Mouse (Mus musculus) MEL (cell line): ENCODE data around the gene Rhpn2. TPM values are rescaled to one million over a fixed set of nuclear protein-coding genes. Genes with fewer than 3 reads are reported as not detected.

ENCODE experiments used
- DNase-seq: peaks from one replicate; pipeline ENCODE4 v3.0.0; 2011; ENCODE audit warnings: low read depth, low spot score
- H3K27ac ChIP-seq: 2 replicates; pipeline ENCODE4 v1.5.1; 2012; ENCODE audit warnings: low read depth, mild to moderate bottlenecking, control low read depth, low read length, moderate library complexity; ENCODE audit not compliant: control insufficient read depth
- H3K27me3 ChIP-seq, 2 experiments: fragments of 150-350 bp in 1 of 2; sonication (generic) in 1 of 2; 2 replicates each; pipeline ENCODE4 v1.6.1; 2012; ENCODE audit warnings: low read length in 2 of 2, mild to moderate bottlenecking in 2 of 2, improper control_type of control experiment in 1 of 2, moderate library complexity in 1 of 2; ENCODE audit not compliant: insufficient read depth in 2 of 2, control insufficient read depth in 1 of 2
- H3K36me3 ChIP-seq, 2 experiments: 2 replicates each; pipeline ENCODE4 v1.6.1; 2012 to 2014; ENCODE audit warnings: low read length in 2 of 2, improper control_type of control experiment in 1 of 2, inconsistent platforms in 1 of 2, mild to moderate bottlenecking in 1 of 2; ENCODE audit not compliant: insufficient read depth in 2 of 2, control insufficient read depth in 1 of 2
- H3K4me1 ChIP-seq, 2 experiments: fragments of 150-350 bp in 1 of 2; sonication (generic) in 1 of 2; 2 replicates each; pipeline ENCODE4 v1.6.1; 2012; ENCODE audit warnings: low read length in 2 of 2, improper control_type of control experiment in 1 of 2, mild to moderate bottlenecking in 1 of 2; ENCODE audit not compliant: insufficient read depth in 2 of 2, control insufficient read depth in 1 of 2
- H3K4me3 ChIP-seq, 2 experiments: fragments of 150-350 bp in 1 of 2; sonication (generic) in 1 of 2; 2 replicates each; pipeline ENCODE4 v1.5.1; 2012; ENCODE audit warnings: low read depth in 2 of 2, low read length in 2 of 2, mild to moderate bottlenecking in 2 of 2, moderate library complexity in 2 of 2, control low read depth in 1 of 2, improper control_type of control experiment in 1 of 2; ENCODE audit not compliant: control insufficient read depth in 1 of 2, insufficient read depth in 1 of 2
- H3K79me2 ChIP-seq: 2 replicates; pipeline ENCODE4 v1.6.1; 2012; ENCODE audit warnings: mild to moderate bottlenecking, low read length, moderate library complexity; ENCODE audit not compliant: control insufficient read depth, poor library complexity, insufficient read depth
- H3K9ac ChIP-seq: 2 replicates; pipeline ENCODE4 v1.6.1; 2012; ENCODE audit warnings: low read depth, mild to moderate bottlenecking, control low read depth, low read length, moderate library complexity; ENCODE audit not compliant: control insufficient read depth, poor library complexity, severe bottlenecking
- H3K9me3 ChIP-seq: fragments of 150-350 bp; sonication (generic); replicated peaks from 2 replicates; pipeline ENCODE4 v1.6.1; 2012; ENCODE audit warnings: mild to moderate bottlenecking, low read length, improper control_type of control experiment, moderate library complexity; ENCODE audit not compliant: insufficient read depth
- ETS1 ChIP-seq: IDR thresholded peaks from 2 replicates; pipeline ENCODE4 v1.6.1; 2012; ENCODE audit warnings: low read depth, mild to moderate bottlenecking, inconsistent platforms, low read length, improper control_type of control experiment, moderate library complexity
- HCFC1 ChIP-seq: IDR thresholded peaks from 2 replicates; pipeline ENCODE4 v1.6.1; 2012; ENCODE audit warnings: low read depth, mild to moderate bottlenecking, inconsistent platforms, low read length, improper control_type of control experiment, moderate library complexity
- JUND ChIP-seq: IDR thresholded peaks from 2 replicates; pipeline ENCODE4 v1.6.1; 2011; ENCODE audit warnings: low read depth, mild to moderate bottlenecking, improper control_type of control experiment, low read length
- MAFK ChIP-seq: IDR thresholded peaks from 2 replicates; pipeline ENCODE4 v1.6.1; 2011; ENCODE audit warnings: low read depth, mild to moderate bottlenecking, low read length, improper control_type of control experiment, borderline replicate concordance
- MAX ChIP-seq: IDR thresholded peaks from 2 replicates; pipeline ENCODE4 v1.6.1; 2011; ENCODE audit warnings: low read length, improper control_type of control experiment
- MYB ChIP-seq: IDR thresholded peaks from 2 replicates; pipeline ENCODE4 v1.6.1; 2011; ENCODE audit warnings: mild to moderate bottlenecking, low read depth, low read length, improper control_type of control experiment
- POLR2AphosphoS2 ChIP-seq: IDR thresholded peaks from 2 replicates; pipeline ENCODE4 v1.6.1; 2011; ENCODE audit warnings: low read length, improper control_type of control experiment
- RAD21 ChIP-seq: IDR thresholded peaks from 2 replicates; pipeline ENCODE4 v1.6.1; 2011; ENCODE audit warnings: mild to moderate bottlenecking, low read depth, low read length, improper control_type of control experiment
- RCOR1 ChIP-seq: IDR thresholded peaks from 2 replicates; pipeline ENCODE4 v1.6.1; 2012; ENCODE audit warnings: low read depth, mild to moderate bottlenecking, inconsistent platforms, low read length, improper control_type of control experiment
- SIN3A ChIP-seq: IDR thresholded peaks from 2 replicates; pipeline ENCODE4 v1.6.1; 2012; ENCODE audit warnings: low read length, improper control_type of control experiment, inconsistent platforms
- SMC3 ChIP-seq: IDR thresholded peaks from 2 replicates; pipeline ENCODE4 v1.6.1; 2011; ENCODE audit warnings: low read depth, low read length, improper control_type of control experiment
- TBP ChIP-seq: IDR thresholded peaks from 2 replicates; pipeline ENCODE4 v1.8.0; 2011; ENCODE audit warnings: low read depth, low read length, improper control_type of control experiment
- UBTF ChIP-seq: IDR thresholded peaks from 2 replicates; pipeline ENCODE4 v1.6.1; 2012; ENCODE audit warnings: low read depth, mild to moderate bottlenecking, inconsistent platforms, low read length, improper control_type of control experiment, moderate library complexity, borderline replicate concordance; ENCODE audit not compliant: insufficient read depth
- USF2 ChIP-seq, 2 experiments: IDR thresholded peaks; 2 replicates each; pipeline ENCODE4 v1.6.1; 2011 to 2012; ENCODE audit warnings: improper control_type of control experiment in 2 of 2, low read length in 2 of 2, borderline replicate concordance in 1 of 2, inconsistent platforms in 1 of 2, low read depth in 1 of 2, mild to moderate bottlenecking in 1 of 2; ENCODE audit not compliant: insufficient read depth in 1 of 2
- ZMIZ1 ChIP-seq: IDR thresholded peaks from 2 replicates; pipeline ENCODE4 v1.6.1; 2012; ENCODE audit warnings: low read depth, mild to moderate bottlenecking, inconsistent platforms, low read length, improper control_type of control experiment, moderate library complexity
- polyA plus RNA-seq, 2 experiments: library from polyadenylated mRNA; stranded (reverse) in 1 of 2; unstranded in 1 of 2; fragments of >175 nt in 1 of 2; fragments of >200 nt in 1 of 2; gene quantifications; 2 replicates each; pipeline versions ENCODE4 v1.2.1 to v1.2.4; 2012; ENCODE audit warnings: low replicate concordance in 2 of 2, low read depth in 1 of 2; ENCODE audit not compliant: insufficient read length in 2 of 2, insufficient read depth in 1 of 2, missing spikeins in 1 of 2
- total RNA-seq: library from RNA; depleted of rRNA; stranded (reverse); fragments of 300-350 nt; gene quantifications from 2 replicates; pipeline ENCODE4 v1.2.3, GENCODE M21; 2012

Rhpn2 gene
- total and polyA plus RNA-seq, 3 experiments = 0.58 to 1.2 TPM; not detected in 1

GRCm38 (mm10) chr7:35340196-35340595, 6.2 kb downstream of the Rhpn2 start:
- TF ChIP-seq MAX (no peak), SIN3A (no peak), UBTF (no peak), USF2 (IDR thresholded peaks at IDR 0.05; ENCODE audit: borderline replicate concordance in 1 of 2, insufficient read depth in 1 of 2, low read depth in 1 of 2, low read length in 2 of 2) (no peak), RAD21 (no peak), ETS1 (no peak), MYB (no peak)

GRCm38 (mm10) chr7:35341282-35341681, 7.3 kb downstream of the Rhpn2 start:
- H3K27me3 ChIP-seq = no peaks in the 10 kb centered on the region
- H3K27ac ChIP-seq = no peak overlapping the region
- H3K9ac ChIP-seq = no peak overlapping the region
- DNase-seq = no peak
- H3K4me1 ChIP-seq = no peaks in the 10 kb centered on the region
- no peaks in the 10 kb centered on the region for H3K9me3 ChIP-seq
- no peak overlapping the region for H3K4me3 ChIP-seq
- H3K36me3 ChIP-seq = no peaks in the 10 kb centered on the region
- TF ChIP-seq TBP (no peak), MAFK (no peak), HCFC1 (no peak)
- no peaks in the 10 kb centered on the region for H3K79me2 ChIP-seq

More at GRCm38 (mm10) chr7:35340196-35340595, 6.2 kb downstream of the Rhpn2 start:
- Histone ChIP-seq H3K79me2 (no peaks in the 10 kb centered on the region), H3K27me3 (no peaks in the 10 kb centered on the region), H3K27ac (no peak overlapping the region), H3K36me3 (no peaks in the 10 kb centered on the region), H3K9me3 (no peaks in the 10 kb centered on the region), H3K4me3 (no peak overlapping the region), H3K4me1 (no peaks in the 10 kb centered on the region), H3K9ac (no peak overlapping the region)
- DNase-seq = no peak

DNA sequence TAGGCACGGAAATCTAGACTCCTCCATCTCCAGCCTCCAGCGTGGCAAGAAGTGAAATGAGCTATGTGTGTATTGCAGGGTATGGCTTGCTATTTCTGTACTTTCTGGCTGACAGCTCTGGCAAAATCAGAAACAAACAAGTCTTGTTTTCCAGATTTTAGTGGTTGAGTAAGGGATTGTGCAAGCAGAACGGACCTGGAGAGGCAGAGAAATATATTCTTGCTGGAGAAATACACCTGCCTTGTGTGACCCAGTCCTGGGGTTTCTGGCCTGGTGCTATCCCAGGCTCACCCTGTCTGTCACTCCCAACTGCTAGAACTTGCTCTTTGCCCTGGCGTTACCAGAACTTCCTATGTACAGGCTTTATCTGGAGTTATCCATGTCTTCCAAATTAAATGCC, 8.5 kb downstream of the Rhpn2 start:
- Histone ChIP-seq H3K4me1 (no peaks in the 10 kb centered on the region), H3K27ac (no peak overlapping the region), H3K4me3 (no peak overlapping the region), H3K27me3 (no peaks in the 10 kb centered on the region), H3K9me3 (no peaks in the 10 kb centered on the region), H3K79me2 (no peaks in the 10 kb centered on the region), H3K9ac (no peak overlapping the region), H3K36me3 (no peaks in the 10 kb centered on the region)
- no peak for DNase-seq
- TF ChIP-seq POLR2AphosphoS2 (no peak), JUND (no peak), ZMIZ1 (no peak), SMC3 (no peak), USF2 (IDR thresholded peaks at IDR 0.05; ENCODE audit: borderline replicate concordance in 1 of 2, insufficient read depth in 1 of 2, low read depth in 1 of 2, low read length in 2 of 2) (no peak), RCOR1 (no peak)
